Mouse (Mus musculus): ENCODE data around the gene Map3k20.

The Map3k20 gene

DNA sequence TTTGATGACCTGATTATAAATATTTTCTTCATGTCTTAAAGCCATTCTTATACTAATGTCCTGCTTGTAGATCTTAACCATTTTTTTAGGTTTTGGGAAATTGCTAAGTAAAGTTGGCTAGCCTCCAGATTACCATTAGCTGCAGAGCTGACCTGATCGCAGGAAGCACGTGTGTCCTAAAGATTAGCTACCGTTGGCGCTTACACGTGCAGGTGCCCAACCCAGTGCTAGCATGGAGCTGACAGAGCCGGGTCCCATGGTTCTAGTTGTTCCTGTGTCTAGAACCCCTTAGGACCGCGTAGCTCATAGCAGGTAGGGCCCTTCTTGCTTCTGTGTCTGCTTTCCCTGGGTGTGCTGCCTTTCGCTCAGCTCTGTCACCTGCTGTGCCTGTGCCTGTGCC, 194.4 kb downstream of the Map3k20 start:
- no peak for DNase-seq (ENCODE audit: low spot score in 2 of 2)

DNA sequence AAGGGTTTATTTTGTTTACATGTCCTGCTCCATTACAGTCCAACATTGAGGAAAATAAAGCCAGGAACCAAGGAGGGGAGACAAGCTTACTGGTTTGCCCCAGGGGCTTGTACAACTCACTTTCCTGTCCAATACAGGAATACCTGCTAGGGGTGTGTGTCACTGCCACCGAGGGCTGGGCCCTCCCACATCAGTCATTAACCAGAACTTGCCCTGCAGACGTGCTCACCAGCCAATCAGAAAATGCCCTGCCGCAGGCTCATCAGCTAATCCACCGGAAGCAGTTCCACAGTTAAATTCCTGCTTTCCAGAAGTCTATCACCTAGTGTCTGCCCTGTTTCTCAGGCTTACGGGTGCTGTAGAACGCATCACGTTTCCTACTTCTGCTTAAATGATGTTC, 206.2 kb downstream of the Map3k20 start:
- no peak for DNase-seq (ENCODE audit: low spot score in 2 of 2)

Measured in right cerebral cortex, postnatal 10 days (tissue).